Mouse (Mus musculus): ENCODE results near the gene Rabgef1. TPM values are rescaled to one million over a fixed set of nuclear protein-coding genes. Genes with fewer than 3 reads are reported as not detected.
"Not testable (repeated sequence)": the region's sequence is repeated elsewhere in the genome, so short reads cannot be mapped to it uniquely, and the experiment has no call there.

Gene Rabgef1
- polyA plus RNA-seq, 1 experiment from 2014 or later: 25.5 TPM

DNA sequence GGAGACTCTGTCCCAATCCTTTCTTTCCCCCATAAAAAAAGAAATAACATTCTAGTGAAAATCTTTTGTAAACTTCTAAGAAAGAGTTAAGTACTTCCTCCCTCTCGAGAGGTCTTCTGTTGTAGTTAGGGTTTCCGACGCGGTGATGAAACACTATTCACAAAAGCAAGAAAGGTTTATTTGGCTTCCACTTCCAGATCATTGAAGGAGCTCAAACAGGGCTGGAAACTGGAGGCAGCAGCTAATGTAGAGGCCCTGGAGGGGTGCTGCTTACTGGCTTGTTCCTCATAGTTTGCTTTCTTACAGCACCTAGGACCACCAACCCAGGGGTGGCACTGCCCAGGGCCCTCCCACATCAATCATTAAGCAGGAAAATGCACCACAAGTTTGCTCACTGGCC is 56.5 kb downstream of the Rabgef1 start:
- WGBS: 80% methylated on average over 4 of the region's 4 CpGs
- H3K36me3 ChIP-seq: peaks cover 45% of the 10 kb centered on the region

DNA sequence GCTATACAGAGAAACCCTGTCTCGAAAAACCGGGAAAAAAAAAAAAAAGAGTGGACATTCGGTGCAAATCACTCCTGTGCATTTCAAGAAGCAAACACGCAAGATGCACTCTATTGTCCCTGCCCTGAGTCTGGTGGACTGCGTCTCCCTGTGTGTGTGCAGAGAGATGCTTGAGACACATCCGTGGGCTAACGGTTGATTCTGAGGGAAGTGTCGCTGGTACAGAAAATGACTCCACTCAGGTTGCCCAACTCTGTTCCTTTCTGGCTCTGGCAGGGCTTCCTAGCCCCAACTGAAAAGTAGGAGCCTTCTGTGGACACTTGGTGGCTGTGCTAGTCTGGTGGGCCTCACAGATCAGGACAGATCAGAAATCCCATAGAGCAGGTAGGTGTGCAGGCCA is 64.7 kb downstream of the Rabgef1 start:
- Histone ChIP-seq H3K4me3 (no peak overlapping the region), H3K27ac (no peak overlapping the region), H3K9me3 (no peaks in the 10 kb centered on the region), H3K4me1 (no peaks in the 10 kb centered on the region), H3K27me3 (ENCODE audit: insufficient read depth, poor library complexity, severe bottlenecking) (no peaks in the 10 kb centered on the region), H3K36me3 (peaks cover 98% of the 10 kb centered on the region)
- WGBS: 96% methylated on average over 8 of the region's 8 CpGs
- no peak for DNase-seq (ENCODE audit: low spot score)

More for the DNA sequence above, 56.5 kb downstream of the Rabgef1 start:
- no peaks in the 10 kb centered on the region for H3K27me3 ChIP-seq (ENCODE audit: insufficient read depth, poor library complexity, severe bottlenecking)
- peaks cover 19% of the 10 kb centered on the region for H3K4me1 ChIP-seq
- no peaks in the 10 kb centered on the region for H3K9me3 ChIP-seq
- DNase-seq (ENCODE audit: low spot score): no peak
- no peak overlapping the region for H3K4me3 ChIP-seq
- no peak overlapping the region for H3K27ac ChIP-seq

DNA sequence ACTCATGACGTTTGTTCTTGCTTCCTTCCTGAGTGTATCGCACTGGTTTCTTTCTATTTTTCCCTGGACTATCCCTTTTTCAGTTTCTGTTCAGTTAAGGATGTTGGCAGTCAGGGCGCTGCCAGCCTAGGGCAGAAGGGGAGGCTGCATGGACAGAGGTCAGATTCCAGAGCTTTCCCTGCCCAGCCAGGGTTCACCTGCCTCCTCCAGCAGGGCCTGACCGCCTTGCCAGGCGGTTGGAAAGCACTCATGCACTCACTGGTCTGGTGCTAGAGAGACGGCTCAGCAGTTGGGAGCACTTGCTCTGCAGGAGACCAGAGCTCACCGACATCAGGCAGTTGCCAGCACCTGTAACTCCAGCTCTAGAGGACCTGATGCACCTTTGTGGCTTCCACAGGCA is 67.6 kb downstream of the Rabgef1 start:
- H3K9me3 ChIP-seq: no peaks in the 10 kb centered on the region
- H3K27me3 ChIP-seq (ENCODE audit: insufficient read depth, poor library complexity, severe bottlenecking): no peaks in the 10 kb centered on the region
- 92% methylated on average over 7 of the region's 7 CpGs for WGBS
- H3K4me3 ChIP-seq: no peak overlapping the region
- no peak for DNase-seq (ENCODE audit: low spot score)
- H3K27ac ChIP-seq: no peak overlapping the region
- H3K36me3 ChIP-seq: peaks cover 98% of the 10 kb centered on the region
- H3K4me1 ChIP-seq: no peaks in the 10 kb centered on the region

DNA sequence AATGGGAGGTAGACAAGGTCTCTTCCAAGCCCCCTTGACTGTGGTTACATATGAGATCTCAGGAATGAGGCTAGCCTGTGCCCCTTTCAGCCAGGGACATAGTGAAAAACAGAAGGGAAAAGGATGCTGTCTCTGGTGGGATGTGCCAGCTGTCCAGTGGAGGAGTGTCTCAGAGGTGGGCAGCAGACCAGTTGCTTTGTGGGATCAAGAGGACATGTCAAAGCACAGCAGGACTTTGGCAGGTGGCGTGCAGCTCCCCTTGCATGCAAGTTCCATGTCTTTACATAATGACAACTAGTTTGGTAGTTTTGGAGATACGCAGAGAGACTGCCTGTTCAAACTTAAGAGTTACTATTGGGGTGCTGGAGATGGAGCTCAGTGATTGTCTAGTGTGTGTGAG is 68.3 kb downstream of the Rabgef1 start:
- Histone ChIP-seq H3K9me3 (no peaks in the 10 kb centered on the region), H3K27ac (no peak overlapping the region), H3K27me3 (ENCODE audit: insufficient read depth, poor library complexity, severe bottlenecking) (no peaks in the 10 kb centered on the region), H3K4me3 (no peak overlapping the region), H3K36me3 (peaks cover 98% of the 10 kb centered on the region), H3K4me1 (no peaks in the 10 kb centered on the region)
- WGBS: 91% methylated on average over 2 of the region's 2 CpGs
- no peak for DNase-seq (ENCODE audit: low spot score)

DNA sequence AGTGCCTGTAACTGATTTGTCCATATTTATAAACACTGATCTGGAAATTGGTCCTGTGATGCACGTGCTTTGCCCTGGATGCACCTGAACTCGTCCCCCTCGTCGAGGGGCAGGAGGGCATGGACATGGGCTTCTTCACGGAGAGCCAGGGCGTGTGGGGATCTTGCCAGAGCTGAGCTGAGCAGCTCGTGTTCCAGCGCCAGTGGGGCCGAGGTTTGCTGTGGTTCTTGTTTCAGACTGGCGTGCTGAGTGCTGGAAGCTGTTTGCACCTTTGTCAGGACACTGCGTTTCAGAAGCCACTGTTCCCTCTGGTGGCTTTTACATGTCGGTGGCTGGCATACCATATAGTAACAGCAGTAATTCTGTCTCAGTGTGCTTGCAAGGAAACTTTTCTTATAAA is 69.8 kb downstream of the Rabgef1 start:
- 87% methylated on average over 12 of the region's 12 CpGs for WGBS
- Histone ChIP-seq H3K27ac (no peak overlapping the region), H3K9me3 (no peaks in the 10 kb centered on the region), H3K4me1 (no peaks in the 10 kb centered on the region), H3K4me3 (no peak overlapping the region), H3K36me3 (peaks cover 98% of the 10 kb centered on the region), H3K27me3 (ENCODE audit: insufficient read depth, poor library complexity, severe bottlenecking) (no peaks in the 10 kb centered on the region)
- no peak for DNase-seq (ENCODE audit: low spot score)

DNA sequence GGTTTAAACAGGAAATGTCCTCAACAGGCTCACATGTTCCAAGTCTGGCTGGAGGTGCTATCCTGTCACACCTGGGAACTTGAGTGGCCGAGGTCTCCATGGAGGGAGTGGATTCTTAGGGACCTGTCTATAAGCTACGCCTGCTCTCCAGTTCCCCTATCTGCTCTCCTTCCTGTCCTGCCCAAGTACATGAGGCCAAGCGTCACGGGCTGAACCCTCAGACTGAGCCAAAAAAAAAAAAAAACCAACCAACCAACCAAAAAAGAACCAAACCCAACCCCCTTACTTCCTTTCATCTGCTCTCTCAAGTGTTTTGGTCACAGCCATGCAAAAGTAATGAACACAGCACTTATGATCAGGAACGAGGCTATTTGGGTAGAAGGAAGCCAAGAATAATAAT is 76.2 kb downstream of the Rabgef1 start:
- Histone ChIP-seq H3K27ac (no peak overlapping the region), H3K36me3 (peaks cover 100% of the 10 kb centered on the region), H3K27me3 (ENCODE audit: insufficient read depth, poor library complexity, severe bottlenecking) (no peaks in the 10 kb centered on the region), H3K9me3 (no peaks in the 10 kb centered on the region), H3K4me1 (no peaks in the 10 kb centered on the region), H3K4me3 (no peak overlapping the region)
- WGBS: 74% methylated on average over 5 of the region's 5 CpGs
- DNase-seq (ENCODE audit: low spot score): no peak

DNA sequence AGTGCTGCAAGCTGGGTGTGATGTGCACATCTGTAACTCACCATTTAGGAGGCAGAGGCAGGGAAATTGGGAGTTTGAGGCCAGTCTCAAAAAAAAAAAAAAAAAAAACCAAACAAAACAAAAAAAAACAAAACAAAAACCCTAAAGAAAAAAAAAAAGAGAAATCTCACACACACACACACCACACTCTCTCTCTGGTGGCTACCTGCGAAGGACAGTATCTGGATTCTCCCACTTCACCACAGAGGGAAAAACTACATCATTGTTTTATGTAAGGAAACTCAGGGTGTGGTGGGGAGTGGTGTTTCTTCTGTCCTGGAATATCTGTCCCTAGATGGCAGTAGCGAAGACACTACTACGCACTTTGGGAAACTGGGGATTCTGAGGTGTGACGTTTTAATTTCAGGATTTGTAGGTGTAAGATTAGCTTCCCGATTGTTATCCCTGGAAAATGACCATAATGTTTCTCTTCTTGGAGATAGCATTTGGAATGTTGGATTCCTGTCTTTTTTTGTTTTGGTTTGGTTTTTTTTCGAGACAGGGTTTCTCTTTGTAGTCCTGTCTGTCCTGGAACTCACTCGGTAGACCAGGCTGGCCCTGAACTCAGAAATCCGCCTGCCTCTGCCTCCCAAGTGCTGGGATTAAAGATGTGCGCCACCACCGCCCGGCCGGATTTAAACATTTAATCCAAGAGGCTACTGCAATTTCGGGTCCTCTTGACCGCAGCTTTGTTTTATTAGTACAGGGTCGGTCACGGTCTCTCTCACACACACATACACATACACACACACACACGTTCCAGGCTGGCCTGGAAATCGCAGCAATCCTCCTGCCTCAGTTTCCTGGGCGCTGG is 82.8 kb downstream of the Rabgef1 start:
- Histone ChIP-seq H3K36me3 (peaks cover 43% of the 10 kb centered on the region), H3K27me3 (ENCODE audit: insufficient read depth, poor library complexity, severe bottlenecking) (no peaks in the 10 kb centered on the region), H3K9me3 (no peaks in the 10 kb centered on the region), H3K27ac (peak overlapping the region; percentile 89), H3K4me1 (peaks cover 14% of the 10 kb centered on the region; the same call in 1 of the 2 replicates), H3K4me3 (peak overlapping the region; percentile 82)
- WGBS: 13% methylated on average over 19 of the region's 19 CpGs
- no peak for DNase-seq (ENCODE audit: low spot score)

DNA sequence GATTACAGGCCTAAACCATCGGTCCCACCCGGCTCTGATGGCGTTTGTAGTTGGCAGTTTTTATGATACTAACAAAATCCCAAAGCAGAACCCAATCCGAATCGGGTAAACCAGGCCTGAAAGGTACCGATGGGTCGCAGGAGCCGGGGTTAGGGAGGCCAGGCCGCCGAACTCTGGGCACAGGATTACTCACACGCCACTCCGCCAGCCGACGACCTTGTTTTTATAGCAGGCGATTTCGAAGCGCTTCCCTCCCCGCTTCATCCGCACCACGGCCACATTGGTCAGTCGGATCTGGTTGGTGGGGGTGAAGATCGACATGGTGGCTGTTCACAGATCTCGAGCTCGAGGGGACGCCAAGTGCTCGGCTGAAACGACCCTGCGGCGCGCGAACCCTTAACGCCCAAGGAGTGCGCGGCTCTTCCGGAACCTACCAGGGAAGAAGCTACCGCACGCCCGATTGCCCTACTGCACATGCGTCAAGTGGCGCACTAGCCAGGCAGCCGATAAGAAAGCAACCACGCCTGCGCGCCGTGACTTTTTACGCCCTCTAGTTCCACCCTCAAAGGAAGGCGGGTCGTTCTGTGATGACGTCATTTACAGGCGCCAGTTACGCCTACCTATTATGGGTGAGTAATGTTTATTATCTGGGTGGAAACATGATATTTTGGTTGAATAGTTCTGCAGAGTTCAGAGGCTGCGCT is 83.6 kb downstream of the Rabgef1 start, which contains the start of the genes Sbds and Tyw1:
Gene Sbds, minus strand, starts transcription at position 514 of the 704 bp plus-strand sequence.
Gene Tyw1, plus strand, starts transcription at position 603 of the 704 bp plus-strand sequence.
- WGBS: under 1% methylated on average over 52 of the region's 52 CpGs
- Histone ChIP-seq H3K9me3 (no peaks in the 10 kb centered on the region), H3K36me3 (peaks cover 35% of the 10 kb centered on the region)

DNA sequence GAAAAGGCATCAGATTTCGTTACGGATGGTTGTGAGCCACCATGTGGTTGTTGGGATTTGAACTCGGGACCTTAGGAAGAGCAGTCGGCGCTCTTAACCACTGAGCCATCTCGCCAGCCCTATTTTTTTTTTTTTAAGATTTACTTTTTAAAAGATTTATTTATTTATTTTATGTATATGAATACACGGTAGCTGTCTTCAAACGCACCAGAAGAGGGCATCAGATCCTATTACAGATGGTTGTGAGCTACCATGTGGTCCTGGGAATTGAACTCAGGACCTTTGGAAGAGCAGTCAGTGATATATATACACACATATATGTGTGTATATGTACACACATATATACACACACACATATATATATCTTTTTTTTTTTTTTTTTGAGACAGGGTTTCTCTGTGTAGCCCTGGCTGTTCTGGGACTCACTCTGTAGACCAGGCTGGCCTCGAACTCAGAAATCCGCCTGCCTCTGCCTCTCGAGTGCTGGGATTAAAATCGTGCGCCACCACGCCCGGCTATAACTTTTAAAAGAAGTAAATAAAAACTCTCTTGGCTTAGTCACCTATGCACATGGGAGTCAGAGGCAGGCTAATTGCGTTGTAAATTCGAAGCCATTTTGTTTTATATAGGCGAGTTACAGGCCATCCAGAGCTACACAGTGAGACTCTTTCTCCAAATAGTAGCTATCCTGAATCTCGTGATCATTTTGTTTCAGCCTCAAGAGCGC is 84.4 kb downstream of the Rabgef1 start:
- not testable (repeated sequence) for DNase-seq (ENCODE audit: low spot score); H3K27me3 ChIP-seq (ENCODE audit: insufficient read depth, poor library complexity, severe bottlenecking); H3K9me3 ChIP-seq
- Histone ChIP-seq H3K36me3 (peaks cover 27% of the 10 kb centered on the region), H3K4me3 (peak overlapping the region; percentile 82), H3K4me1 (peaks cover 14% of the 10 kb centered on the region; the same call in 1 of the 2 replicates), H3K27ac (peak overlapping the region; percentile 83)
- WGBS: 31% methylated on average over 20 of the region's 20 CpGs

More for the DNA sequence above, 83.6 kb downstream of the Rabgef1 start, which contains the start of the genes Sbds and Tyw1:
- DNase-seq (ENCODE audit: low spot score): peak; percentile 99
- H3K27ac ChIP-seq: peak within 1 kb of the TSS; percentile 89
- no peaks in the 10 kb centered on the region for H3K27me3 ChIP-seq (ENCODE audit: insufficient read depth, poor library complexity, severe bottlenecking)
- H3K4me3 ChIP-seq: peak within 1 kb of the TSS; percentile 82
- H3K4me1 ChIP-seq: peaks cover 14% of the 10 kb centered on the region; the same call in 1 of the 2 replicates

DNA sequence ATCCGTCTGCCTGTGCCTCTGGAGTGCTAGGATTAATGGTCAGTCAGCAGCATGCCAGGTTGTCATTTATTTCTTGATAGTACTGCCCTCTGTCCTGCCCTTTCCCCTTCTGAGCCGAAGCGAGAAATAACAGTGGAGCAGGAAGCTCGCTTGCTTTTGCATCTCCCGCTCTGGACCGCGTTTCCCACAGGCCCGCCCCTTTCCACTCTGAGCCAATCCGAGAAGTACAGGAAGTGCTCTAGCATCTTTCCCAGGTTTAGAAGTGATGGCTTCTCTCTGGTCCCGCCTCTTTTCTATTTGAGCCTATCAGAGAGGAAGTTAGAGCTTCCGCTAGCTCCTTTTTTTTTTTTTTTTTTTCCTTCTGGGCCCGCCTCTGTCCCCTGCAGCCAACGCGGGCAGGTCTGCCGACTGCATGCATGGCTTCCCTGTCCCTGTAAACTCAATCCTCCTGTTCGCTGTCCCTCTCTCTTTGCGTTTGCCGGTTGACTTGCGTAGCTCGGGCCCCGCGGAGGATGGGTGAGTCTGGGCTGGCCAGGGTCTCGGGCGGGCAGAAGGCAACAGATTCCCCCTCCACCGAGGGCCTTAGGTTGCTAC is 85.2 kb downstream of the Rabgef1 start:
- Histone ChIP-seq H3K9me3 (no peaks in the 10 kb centered on the region), H3K4me3 (peak overlapping the region; percentile 71), H3K27me3 (ENCODE audit: insufficient read depth, poor library complexity, severe bottlenecking) (no peaks in the 10 kb centered on the region), H3K36me3 (peaks cover 22% of the 10 kb centered on the region), H3K27ac (peak overlapping the region; percentile 87), H3K4me1 (peaks cover 14% of the 10 kb centered on the region; the same call in 1 of the 2 replicates)
- WGBS: under 1% methylated on average over 25 of the region's 25 CpGs
- peak; percentile 98 for DNase-seq (ENCODE audit: low spot score)

DNA sequence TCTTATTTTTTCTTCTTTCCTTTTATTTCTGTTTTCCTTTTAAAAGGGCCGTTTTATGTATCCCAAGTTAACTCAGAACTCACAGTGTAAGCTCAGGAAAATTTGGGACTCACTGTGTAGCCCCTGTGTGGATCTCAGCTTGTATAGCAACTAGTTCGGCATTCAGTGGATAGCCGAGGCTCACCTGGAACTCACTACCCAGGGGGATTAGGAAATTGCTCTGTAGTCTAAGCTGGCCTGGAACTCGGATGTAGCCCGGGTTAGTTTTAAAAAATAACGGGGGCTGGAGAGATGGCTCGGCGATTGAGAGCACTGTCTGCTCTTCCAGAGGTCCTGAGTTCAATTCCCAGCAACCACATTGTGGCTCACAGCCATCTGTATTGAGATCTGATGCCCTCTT is 85.7 kb downstream of the Rabgef1 start:
- Histone ChIP-seq H3K9me3 (no peaks in the 10 kb centered on the region), H3K4me3 (peak overlapping the region; percentile 71), H3K36me3 (peaks cover 18% of the 10 kb centered on the region), H3K27me3 (ENCODE audit: insufficient read depth, poor library complexity, severe bottlenecking) (no peaks in the 10 kb centered on the region), H3K27ac (peak overlapping the region; percentile 87), H3K4me1 (peaks cover 14% of the 10 kb centered on the region; the same call in 1 of the 2 replicates)
- DNase-seq (ENCODE audit: low spot score): no peak
- WGBS: 7% methylated on average over 8 of the region's 8 CpGs

DNA sequence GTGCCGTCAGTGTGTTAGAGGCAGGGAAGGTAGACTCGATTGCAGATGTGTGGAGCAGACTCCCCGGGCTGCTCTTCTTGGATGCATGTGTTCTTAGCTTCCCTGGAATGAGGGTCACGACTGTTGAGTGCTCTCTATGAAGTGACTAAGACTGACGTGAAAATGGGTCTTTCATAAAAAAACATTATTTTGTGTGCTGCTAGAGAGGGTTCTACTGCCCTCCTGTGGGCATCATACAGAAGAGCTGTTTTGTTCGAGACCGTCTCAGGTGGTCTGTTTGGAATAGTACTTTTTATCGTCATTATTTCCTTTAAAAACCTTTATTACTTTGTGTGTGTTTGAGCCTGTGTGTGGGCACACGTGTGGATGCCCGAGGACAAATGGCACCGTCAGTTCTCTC is 91.9 kb downstream of the Rabgef1 start:
- Histone ChIP-seq H3K27me3 (ENCODE audit: insufficient read depth, poor library complexity, severe bottlenecking) (no peaks in the 10 kb centered on the region), H3K27ac (no peak overlapping the region), H3K9me3 (no peaks in the 10 kb centered on the region), H3K4me3 (no peak overlapping the region), H3K4me1 (no peaks in the 10 kb centered on the region), H3K36me3 (peaks cover 48% of the 10 kb centered on the region)
- DNase-seq (ENCODE audit: low spot score): no peak
- 80% methylated on average over 11 of the region's 11 CpGs for WGBS
